Mouse (Mus musculus) megakaryocyte, adult 5-6 weeks (primary cell): Measurements from ENCODE around the gene Olfr67. TPM values are rescaled to one million over a fixed set of nuclear protein-coding genes. Genes with fewer than 3 reads are reported as not detected.
"Not testable (repeated sequence)": the region's sequence is repeated elsewhere in the genome, so short reads cannot be mapped to it uniquely, and the experiment has no call there.

ENCODE experiments used
- ATAC-seq: 2 replicates; pipeline ENCODE4 v1.8.0; 2016; ENCODE audit warnings: mild to moderate bottlenecking, inconsistent platforms; ENCODE audit not compliant: poor library complexity, severe bottlenecking
- total RNA-seq, 2 experiments: library from RNA; stranded (forward) in 1 of 2; stranded (reverse) in 1 of 2; fragments of 153-499, 151-499 nt in 1 of 2; fragments of 221-1000, 200-1000 nt in 1 of 2; gene quantifications; 2 replicates each; pipeline versions ENCODE4 v1.2.3 to v1.2.4; 2015 to 2017

Olfr67 gene
- total RNA-seq (2015) (not detected in 2 replicates), total RNA-seq (2017) (not detected in 2 replicates)

DNA sequence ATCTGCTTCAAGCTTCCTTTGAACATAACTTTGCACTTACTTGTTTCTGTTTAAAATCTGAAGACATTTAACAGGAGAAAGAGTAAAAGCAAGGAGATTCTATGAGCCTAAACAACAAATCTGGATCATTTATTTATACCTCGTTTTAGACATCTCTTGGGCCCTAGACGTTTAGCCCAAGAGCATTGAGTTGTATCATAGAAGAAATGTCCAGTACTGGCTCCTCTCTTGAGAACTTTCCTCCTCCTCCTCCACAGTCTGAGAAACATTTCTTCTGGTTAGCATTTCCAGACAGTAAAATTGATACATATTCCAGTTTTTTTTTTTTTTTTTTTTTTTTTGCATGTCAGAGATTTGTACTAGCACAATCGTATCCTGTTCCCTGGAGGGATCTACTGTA is at the start of gene Olfr67:
Gene Olfr67 (minus strand): TSS at position 101 of the 400 bp plus-strand sequence.
- ATAC-seq, result no peak

DNA sequence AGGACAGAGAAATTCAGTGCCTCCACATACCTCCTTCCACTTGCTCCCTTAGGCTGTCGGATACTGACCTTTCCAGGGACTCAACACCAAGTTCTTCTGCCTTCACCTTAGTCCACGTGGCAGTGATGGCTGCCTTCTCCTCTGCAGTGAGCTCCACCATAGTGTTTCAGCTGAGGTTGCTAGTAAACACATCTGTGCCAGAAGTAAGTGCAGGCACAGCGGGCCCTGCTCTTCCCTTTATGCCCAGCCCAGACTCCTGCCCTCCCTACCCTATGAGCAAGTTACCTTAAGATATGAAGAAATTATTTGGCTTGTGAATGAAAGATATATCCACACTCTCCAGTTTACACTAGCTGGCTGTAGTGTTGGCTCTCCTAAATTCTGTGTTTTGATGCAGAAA is 48.6 kb upstream of the Olfr67 start, which contains the start of gene Hbb-bh2:
Gene Hbb-bh2 (minus strand): TSS at position 253 of the 400 bp plus-strand sequence.
- ATAC-seq, result no peak

DNA sequence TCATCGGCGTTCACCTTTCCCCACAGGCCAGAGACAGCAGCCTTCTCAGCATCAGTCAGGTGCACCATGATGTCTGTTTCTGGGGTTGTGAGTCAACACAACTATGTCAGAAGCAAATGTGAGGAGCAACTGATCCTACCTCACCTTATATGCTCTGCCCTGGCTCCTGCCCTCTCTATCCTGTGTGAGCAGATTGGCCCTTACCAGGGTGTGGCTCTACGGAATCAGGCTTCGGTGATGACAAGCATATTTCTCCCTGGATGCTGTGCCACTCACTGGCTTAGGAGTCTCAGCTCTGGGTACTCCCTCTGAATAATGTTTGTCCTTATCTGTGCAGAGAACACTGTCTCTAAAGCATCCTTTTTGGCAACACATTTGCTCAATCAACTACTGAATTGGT is 36.2 kb upstream of the Olfr67 start, which contains the start of gene Hbb-bs:
Gene Hbb-bs (minus strand): TSS at position 289 of the 400 bp plus-strand sequence.
- peak; percentile 46 for ATAC-seq

DNA sequence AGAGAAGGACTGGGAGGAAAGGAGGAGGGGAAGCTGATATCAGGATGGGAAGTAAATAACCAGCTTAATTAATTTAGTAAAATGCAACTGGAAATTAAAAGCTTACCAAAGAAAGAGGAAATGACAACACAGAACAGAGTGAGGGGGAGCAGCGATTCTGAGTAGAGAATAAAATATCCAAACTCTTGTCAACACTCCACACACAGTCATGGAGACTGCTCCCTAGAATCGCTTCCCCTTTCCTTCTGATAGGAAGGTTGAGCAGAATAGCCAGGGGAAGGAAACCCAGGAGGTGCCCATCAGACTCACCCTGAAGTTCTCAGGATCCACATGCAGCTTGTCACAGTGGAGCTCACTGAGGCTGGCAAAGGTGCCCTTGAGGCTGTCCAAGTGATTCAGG is 35.5 kb upstream of the Olfr67 start:
- peak; percentile 71 for ATAC-seq

DNA sequence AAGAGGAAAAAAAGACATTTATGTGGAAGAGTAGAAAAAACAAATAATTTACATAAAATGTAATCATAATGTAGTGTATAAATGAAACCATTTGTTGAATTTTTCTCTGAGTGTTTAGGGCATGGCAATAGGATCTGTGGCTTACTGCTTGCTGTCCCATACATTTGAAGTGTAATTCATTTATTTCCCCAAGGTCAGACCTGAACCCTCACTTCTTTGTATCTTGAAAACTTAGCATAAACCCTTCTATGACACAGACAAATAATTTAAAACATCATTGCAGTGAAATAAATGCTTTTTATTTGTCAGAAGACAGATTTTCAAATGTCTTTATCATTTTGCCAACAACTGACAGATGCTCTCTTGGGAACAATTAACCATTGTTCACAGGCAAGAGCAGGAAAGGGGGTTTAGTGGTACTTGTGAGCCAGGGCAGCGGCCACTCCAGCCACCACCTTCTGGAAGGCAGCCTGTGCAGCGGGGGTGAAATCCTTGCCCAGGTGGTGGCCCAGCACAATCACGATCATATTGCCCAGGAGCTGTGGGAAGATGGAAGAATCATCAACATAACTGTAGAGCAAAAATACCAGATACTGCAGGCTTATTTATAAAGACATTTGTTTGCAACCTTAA is 34.8 kb upstream of the Olfr67 start:
- ATAC-seq, result no peak

DNA sequence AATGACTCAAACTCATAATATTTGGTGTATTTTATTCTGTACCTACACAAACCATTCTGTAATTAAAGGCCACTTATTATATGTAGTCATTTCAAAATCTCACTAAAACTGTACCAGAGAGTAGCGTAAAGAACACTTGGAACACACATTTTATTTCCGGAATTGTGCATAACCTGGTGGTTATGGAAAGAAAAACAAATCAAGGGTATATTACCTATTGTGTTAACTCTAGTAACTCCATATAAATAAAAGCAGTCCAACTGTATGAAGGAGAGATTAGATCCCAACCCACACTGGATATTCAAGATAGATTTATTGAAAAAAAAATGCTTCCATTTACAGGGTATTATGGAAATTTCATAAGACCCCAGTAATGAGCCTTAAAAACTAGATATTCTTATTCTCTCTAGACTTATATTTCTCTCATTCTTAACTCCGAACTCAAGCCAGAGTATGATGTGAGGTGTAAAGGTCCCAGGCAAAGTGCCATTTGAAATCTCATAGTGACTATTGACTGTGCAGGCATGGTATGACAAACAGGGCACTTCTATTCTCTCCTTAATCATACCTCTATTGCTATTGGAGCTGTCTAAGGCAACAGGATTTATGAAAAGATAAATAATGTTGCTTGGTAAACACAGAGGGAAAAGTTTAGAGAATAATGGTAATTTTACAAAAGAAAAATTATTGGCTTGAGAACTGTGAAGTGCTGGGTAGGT is 34.1 kb upstream of the Olfr67 start:
- no peak for ATAC-seq

DNA sequence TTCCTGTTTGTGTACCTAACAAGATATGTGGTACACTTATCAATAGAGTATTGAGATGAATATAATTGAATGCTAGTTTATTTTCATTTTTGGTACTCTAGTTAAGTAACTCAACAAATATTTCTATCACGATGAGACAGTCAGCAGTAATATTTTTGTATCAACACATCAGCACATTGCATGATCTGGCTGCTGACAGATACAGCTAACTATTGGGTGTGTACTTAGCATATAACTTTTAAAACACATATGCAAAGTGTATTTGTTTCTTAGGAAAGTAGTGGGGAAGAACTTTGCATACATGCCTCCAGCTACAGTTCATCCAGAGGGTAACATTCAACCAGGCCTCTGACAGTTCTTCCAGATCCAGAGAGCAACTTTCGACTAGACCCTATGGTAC is 33.0 kb upstream of the Olfr67 start:
- no peak for ATAC-seq

DNA sequence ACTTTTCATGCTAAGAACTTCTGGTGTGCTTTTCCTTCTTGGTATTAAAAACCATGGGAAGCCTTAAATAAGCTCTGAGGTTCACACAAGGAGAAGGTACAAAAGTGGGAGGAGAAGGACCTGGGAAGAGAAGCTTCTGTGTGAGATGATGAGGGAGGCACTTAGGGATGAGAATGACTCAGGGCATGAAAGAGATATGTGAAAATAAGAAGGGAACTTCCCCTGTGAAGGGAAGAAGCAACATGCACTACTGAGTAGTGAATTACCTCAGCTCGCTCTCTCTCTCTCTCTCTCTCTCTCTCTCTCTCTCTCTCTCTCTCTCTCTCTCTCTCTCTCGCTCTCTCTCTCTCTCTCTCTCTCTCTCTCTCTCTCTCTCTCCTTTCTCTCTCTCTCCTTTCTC is 23.5 kb upstream of the Olfr67 start:
- not testable (repeated sequence) for ATAC-seq

DNA sequence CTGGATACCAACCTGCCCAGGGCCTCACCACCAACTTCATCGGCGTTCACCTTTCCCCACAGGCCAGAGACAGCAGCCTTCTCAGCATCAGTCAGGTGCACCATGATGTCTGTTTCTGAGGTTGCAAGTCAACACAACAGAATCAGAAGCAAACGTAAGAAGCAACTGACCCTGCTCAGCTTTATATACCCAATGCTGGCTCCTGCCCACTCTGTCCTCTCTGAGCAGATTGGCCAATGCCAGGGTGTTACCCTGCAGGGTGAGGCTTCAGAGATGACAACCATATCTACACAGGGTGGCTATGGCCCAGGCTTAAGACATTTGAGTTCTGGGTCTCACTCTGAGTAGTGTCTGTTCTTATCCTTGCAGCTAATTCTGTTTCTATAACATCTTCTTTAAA is 22.1 kb upstream of the Olfr67 start, which contains the start of gene Hbb-bt:
Gene Hbb-bt (minus strand): TSS at position 231 of the 400 bp plus-strand sequence.
- peak; percentile 47 for ATAC-seq

DNA sequence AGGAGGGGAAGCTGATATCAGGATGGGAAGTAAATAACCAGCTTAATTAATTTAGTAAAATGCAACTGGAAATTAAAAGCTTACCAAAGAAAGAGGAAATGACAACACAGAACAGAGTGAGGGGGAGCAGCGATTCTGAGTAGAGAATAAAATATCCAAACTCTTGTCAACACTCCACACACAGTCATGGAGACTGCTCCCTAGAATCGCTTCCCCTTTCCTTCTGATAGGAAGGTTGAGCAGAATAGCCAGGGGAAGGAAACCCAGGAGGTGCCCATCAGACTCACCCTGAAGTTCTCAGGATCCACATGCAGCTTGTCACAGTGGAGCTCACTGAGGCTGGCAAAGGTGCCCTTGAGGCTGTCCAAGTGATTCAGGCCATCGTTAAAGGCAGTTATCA is 21.5 kb upstream of the Olfr67 start:
- ATAC-seq, result peak; percentile 65

DNA sequence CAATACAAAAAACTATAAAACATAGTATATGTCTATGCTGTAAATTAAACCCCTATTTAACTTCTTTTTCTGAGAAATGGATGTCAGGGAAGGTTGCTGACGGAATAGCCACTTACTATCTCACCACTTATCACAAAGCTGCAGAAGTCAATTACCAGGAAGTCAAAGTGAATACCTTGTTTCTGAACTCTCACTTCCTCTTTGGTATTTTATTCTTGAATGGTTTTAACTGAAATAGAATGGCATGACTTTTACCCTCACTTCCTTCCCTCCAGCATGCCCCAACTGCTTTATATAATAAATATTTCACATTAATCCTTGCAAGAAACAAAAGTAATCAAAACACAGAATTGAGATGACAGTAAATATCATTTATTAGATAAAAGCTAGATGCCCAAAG is 20.6 kb upstream of the Olfr67 start:
- ATAC-seq, result peak; percentile 56

DNA sequence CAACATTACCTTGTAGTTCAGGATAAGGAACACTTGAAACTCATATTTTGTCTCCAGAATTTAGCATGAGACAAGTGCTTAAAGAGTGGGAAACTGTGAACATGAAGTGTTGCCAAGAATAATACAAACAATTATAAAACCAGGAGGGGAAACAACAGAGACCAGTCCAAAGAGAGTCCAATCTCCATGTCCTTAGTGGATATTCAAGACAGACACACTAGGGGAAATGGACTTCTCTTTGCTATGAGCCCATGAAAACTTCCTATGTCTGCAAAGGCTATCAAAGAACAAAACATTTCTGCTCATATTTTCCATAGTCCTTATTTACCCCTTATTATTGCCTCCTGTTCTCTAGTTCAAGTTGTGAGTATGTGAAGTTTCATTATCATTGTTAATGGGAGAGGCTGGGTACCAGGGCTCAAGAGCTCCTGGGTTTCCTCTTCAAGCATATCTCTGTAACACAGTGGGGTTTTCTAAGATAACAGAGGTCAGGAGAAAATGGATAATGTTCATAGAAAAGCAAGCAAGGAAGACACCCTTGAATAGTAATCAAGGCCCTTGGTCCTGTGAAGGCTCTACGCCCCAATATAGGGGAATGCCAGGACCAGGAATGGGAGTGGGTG is 19.7 kb upstream of the Olfr67 start:
- ATAC-seq, result no peak

DNA sequence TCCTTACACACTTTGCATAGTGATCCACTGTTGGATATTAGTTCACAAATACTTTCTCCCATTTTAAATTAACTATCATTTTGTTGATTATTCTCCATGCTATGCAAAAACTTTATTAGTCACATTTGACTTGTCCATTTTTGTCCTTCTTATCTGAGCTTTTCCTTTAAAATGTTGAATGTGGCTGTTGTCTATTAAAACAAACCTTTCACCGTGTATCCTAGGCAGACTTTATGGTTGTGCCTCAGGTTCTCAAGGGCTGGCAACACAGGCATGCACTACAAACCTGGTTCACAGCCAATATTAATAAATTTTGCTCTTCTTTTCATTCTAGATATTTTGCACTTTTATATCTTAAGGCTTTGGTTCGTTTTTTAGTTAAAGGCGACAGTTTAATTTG is 19.1 kb upstream of the Olfr67 start:
- no peak for ATAC-seq

DNA sequence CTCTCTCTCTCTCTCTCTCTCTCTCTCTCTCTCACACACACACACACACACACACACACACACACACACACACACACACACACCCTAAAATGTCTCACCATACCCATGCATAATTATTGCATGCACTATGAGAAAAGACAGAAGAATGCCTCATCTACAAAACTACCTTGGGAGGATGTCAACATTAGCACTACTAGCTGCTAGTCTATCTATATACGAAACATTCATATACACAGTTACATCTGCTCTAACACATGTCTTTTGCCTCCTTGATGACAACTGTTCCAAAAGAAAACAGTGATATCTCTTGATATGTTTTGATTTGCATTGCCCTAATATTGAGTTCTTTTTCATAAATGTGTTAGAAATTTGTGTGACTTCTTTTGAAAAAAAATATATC is 18.7 kb upstream of the Olfr67 start:
- no peak for ATAC-seq

DNA sequence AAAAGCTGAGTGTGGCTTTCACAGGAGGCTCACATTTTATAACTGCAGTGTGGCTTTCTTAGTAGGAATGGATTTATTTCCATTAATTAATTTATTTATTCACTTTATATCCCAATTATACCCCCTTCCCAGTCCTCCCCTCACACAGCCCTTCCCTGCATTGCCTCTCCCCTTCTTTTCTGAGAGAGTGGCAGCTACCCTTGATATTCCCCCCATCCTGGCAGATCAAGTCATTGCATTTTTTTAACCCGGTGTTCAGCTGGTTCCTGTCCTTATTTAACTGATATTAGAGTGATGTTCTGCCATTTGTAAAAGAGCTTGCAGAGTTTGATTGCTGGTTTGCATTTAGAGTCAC is 18.2 kb upstream of the Olfr67 start:
- no peak for ATAC-seq

DNA sequence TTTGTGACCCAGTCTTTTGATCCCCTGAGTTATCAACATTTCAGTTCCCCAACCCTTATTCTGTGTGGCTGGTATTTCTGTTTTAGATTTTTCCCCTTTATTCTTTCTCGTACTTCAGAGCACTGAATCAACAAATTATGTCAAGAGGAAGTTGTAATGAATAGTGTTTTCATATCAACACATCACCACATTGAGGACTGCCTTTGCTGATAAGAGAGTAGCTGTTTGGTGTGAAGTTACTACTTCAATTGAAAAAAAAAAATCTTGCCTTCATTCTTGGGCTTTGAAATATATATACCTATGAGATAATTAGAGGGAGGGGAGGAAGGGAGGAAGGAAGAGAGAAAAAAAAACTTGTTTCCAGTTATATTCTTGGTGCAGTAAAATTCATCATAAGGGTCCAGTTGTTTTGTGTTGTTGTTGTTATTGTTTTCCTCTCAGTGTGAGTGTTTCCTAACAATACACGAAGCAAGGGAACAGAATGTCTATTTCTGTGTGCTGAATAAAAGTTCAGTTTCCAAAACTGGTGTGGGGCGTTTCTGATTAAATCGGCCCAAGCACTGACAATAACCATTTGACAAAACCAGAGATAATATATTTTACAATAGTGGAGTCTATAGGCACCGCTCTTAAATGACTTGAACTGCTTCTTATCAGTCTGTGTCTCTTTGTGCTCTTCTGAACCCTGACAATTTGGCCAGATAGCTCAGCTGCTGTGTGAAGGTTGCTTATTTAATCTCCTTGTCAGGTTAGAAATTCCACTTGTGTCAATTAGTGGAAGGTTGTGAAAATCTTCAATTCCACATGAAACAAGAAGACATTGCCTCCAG is 17.6 kb upstream of the Olfr67 start:
- no peak for ATAC-seq

DNA sequence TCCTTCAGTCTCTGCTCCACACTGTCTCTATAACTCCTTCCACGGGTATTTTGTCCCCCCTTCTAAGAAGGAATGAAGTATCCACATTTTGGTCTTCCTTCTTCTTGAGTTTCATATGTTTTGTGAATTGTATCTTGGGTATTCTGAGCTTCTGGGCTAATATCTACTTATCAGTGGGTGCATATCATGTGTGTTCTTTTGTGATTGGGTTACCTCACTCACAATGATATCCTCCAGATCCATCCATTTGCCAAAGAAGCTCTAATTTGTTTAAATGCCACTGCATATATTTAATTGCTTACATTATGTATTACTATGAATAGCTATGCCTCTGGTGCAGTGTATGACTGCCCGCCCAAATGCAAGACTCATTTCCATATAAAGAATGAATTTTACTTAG is 16.5 kb upstream of the Olfr67 start:
- not testable (repeated sequence) for ATAC-seq

DNA sequence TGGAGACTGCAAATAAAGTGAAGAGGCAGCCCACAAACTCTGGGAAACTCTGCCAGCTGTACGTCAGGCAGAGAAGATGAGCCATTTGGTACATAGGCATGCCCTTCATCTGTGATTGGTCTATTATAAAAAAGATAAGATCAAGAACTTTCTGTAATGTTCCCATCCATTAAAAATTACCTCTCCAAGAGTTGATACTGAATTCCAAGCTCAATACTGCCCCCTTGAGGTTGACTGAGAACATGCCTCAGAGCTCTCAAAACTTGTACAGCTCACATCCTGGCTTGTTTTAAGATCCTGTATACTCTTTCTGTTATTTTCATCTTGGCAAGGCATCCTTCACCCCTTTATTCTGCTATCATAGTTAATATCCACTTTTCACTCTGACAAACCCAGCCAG is 15.2 kb upstream of the Olfr67 start:
- peak; percentile 82 for ATAC-seq

DNA sequence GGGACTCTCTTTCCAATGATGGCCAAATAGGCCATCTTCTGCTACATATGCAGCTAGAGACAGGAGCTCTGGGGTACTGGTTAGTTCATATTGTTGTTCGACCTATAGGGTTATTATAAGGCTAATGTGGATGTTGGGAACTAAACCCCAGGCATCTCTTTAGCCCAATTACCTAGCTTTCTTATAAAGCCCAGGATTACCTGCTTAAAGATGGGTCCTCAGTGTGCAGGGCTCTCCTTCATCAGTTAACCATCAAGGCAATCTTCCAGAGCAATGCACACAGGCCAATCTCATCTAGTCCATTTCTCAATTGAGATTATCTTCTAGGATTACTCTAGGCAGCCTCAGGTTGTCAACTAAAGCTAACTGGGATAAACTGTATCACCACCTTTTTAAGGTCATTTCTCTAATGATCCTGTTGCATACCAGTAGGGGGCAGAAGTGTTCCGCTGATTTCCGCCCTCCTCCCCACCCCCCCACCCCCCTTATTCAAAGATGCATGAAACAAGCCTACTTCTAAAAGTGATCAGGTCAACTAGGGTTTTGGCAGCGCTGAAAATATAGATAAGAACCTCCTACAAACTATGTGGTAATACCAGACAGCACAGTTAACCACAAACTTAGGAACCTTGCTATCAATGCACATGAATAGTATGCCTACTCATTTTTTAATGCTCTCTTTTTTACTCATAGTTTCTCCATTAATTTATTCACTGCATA is 1.2 kb upstream of the Olfr67 start:
- ATAC-seq, result peak; percentile 72

DNA sequence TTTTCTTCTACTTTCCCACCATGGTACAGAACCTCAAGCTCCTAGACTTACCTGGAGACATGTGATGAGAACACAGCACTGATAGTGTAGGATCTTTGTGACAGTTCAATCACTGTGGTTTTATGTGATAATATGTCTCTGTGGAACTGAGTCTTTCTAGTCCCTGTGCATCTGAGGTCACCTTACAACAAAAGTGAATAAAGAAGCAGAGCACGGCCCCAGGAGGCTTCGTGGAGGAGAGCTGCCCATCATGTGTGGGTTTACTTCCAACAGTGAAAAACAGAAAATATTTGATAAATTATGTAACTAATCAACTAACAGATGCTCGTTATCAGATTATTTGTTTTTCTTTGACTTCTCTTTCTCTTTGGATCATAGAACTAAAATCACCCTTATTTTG is 12.0 kb downstream of the Olfr67 start, which contains the start of gene Olfr68:
Gene Olfr68 (minus strand): TSS at position 101 of the 400 bp plus-strand sequence.
- no peak for ATAC-seq
